Mouse (Mus musculus): ENCODE data around the gene Ap1g1.

Ap1g1 gene

DNA sequence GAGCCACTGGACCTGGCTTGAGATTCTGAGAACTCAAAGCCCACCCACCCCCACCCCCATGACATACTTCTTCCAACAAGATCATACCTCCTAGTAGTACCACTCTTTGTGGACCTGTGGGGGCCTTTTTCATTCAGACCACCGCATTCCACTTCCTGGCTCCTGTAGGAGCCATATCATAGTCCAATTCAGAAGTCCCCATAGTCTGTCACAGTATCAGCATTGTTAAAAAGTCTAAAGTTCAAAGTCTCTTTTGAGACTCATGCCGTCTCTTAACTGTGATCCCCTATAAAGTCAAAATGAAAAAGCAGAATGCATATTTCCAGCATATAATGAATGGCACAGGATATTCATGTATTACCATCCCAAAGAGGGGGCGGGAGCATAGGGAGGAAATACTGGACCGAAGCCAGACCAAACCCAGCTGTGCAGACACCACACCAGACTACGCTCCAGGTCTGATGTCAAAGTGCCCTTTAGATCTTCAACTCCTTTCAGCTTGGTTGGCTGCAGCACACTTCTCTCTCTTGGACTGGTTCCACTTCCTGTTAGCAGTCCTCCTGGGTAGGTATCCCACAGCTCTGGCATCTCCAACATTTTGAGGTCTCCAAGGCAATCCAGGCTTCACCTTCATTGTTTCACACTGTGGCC lies 101.8 kb downstream of the Ap1g1 start:
- H3K9me3 ChIP-seq (ENCODE audit: low read length): no peaks in the 10 kb centered on the region; the same call in 1 of the 2 replicates
- H3K36me3 ChIP-seq (ENCODE audit: insufficient read depth, low read length): peaks cover 6% of the 10 kb centered on the region; the same call in 1 of the 2 replicates
- no peak overlapping the region for H3K4me3 ChIP-seq (replicated peaks; ENCODE audit: low read length)
- 0 out of 2 replicates have a peak, but pooled peaks cover 4% of the 10 kb centered on the region for H3K27me3 ChIP-seq (ENCODE audit: insufficient read depth, low read length)
- TF ChIP-seq NANOG (IDR thresholded peaks at IDR 0.05; ENCODE audit: borderline replicate concordance, low read length) (no peak), CTCF (conservative IDR thresholded peaks at IDR 0.05; ENCODE audit: low read length) (no peak), POU5F1 (IDR thresholded peaks at IDR 0.05; ENCODE audit: borderline replicate concordance, low read length) (no peak)
- no peaks in the 10 kb centered on the region for H3K4me1 ChIP-seq (replicated peaks; ENCODE audit: low read depth, low read length)

GRCm38 (mm10) chr8:109885294-109885693 lies 106.9 kb downstream of the Ap1g1 start:
- H3K4me1 ChIP-seq (replicated peaks; ENCODE audit: low read depth, low read length): peaks cover 7% of the 10 kb centered on the region
- H3K36me3 ChIP-seq (ENCODE audit: insufficient read depth, low read length): peaks cover 4% of the 10 kb centered on the region; the same call in 1 of the 2 replicates
- TF ChIP-seq POU5F1 (IDR thresholded peaks at IDR 0.05; ENCODE audit: borderline replicate concordance, low read length): no peak
- TF ChIP-seq NANOG (IDR thresholded peaks at IDR 0.05; ENCODE audit: borderline replicate concordance, low read length): peak; percentile 60; the same call in 1 of the 2 replicates
- no peaks in the 10 kb centered on the region for H3K27me3 ChIP-seq (ENCODE audit: insufficient read depth, low read length)
- peaks cover 5% of the 10 kb centered on the region for H3K9me3 ChIP-seq (ENCODE audit: low read length)
- no peak overlapping the region for H3K4me3 ChIP-seq (replicated peaks; ENCODE audit: low read length)

- Histone ChIP-seq H3K9me3 (ENCODE audit: low read length) (peaks cover 5% of the 10 kb centered on the region), H3K4me3 (replicated peaks; ENCODE audit: low read length) (no peak overlapping the region), H3K36me3 (ENCODE audit: insufficient read depth, low read length) (no peaks in the 10 kb centered on the region), H3K27me3 (ENCODE audit: insufficient read depth, low read length) (no peaks in the 10 kb centered on the region), H3K4me1 (replicated peaks; ENCODE audit: low read depth, low read length) (peaks cover 25% of the 10 kb centered on the region)
- TF ChIP-seq POU5F1 (IDR thresholded peaks at IDR 0.05; ENCODE audit: borderline replicate concordance, low read length) (no peak), CTCF (conservative IDR thresholded peaks at IDR 0.05; ENCODE audit: low read length) (no peak)
Observed at GRCm38 (mm10) chr8:109889211-109889610, 110.9 kb downstream of the Ap1g1 start.

GRCm38 (mm10) chr8:109890794-109891585 lies 112.6 kb downstream of the Ap1g1 start:
- H3K27me3 ChIP-seq (ENCODE audit: insufficient read depth, low read length): no peaks in the 10 kb centered on the region
- H3K36me3 ChIP-seq (ENCODE audit: insufficient read depth, low read length): no peaks in the 10 kb centered on the region
- H3K4me3 ChIP-seq (replicated peaks; ENCODE audit: low read length): no peak overlapping the region
- peaks cover 23% of the 10 kb centered on the region for H3K4me1 ChIP-seq (replicated peaks; ENCODE audit: low read depth, low read length)
- no peak for TF ChIP-seq POU5F1 (IDR thresholded peaks at IDR 0.05; ENCODE audit: borderline replicate concordance, low read length)
- no peak for TF ChIP-seq CTCF (conservative IDR thresholded peaks at IDR 0.05; ENCODE audit: low read length)
- TF ChIP-seq NANOG (IDR thresholded peaks at IDR 0.05; ENCODE audit: borderline replicate concordance, low read length): peak; percentile 86
- H3K9me3 ChIP-seq (ENCODE audit: low read length): no peaks in the 10 kb centered on the region

GRCm38 (mm10) chr8:109894636-109895035 lies 116.3 kb downstream of the Ap1g1 start:
- no peaks in the 10 kb centered on the region for H3K36me3 ChIP-seq (ENCODE audit: insufficient read depth, low read length)
- no peaks in the 10 kb centered on the region for H3K27me3 ChIP-seq (ENCODE audit: insufficient read depth, low read length)
- peaks cover 23% of the 10 kb centered on the region for H3K4me1 ChIP-seq (replicated peaks; ENCODE audit: low read depth, low read length)
- peak overlapping the region; percentile 23; the same call in 1 of the 2 replicates for H3K4me3 ChIP-seq (replicated peaks; ENCODE audit: low read length)
- H3K9me3 ChIP-seq (ENCODE audit: low read length): no peaks in the 10 kb centered on the region
- TF ChIP-seq NANOG (IDR thresholded peaks at IDR 0.05; ENCODE audit: borderline replicate concordance, low read length) (no peak), POU5F1 (IDR thresholded peaks at IDR 0.05; ENCODE audit: borderline replicate concordance, low read length) (no peak), CTCF (conservative IDR thresholded peaks at IDR 0.05; ENCODE audit: low read length) (no peak)

DNA sequence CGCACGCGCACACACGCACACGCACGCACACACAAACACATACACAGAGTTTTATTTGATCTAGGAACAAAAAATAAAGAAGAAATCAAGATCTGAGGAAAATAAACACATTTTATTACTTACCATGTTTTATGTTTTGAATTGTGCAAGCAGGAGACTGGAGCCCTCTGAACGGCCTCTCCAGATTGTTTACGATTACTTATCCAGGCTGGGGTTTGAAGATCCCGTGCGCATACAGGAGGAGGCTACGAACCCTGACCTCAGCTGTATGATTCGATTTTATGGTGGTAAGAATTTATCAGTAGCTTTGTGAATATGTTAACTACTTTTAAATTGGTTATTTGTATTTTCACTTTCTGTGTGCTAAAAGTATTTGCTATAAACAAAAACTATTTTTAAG lies 117.0 kb downstream of the Ap1g1 start:
- peaks cover 19% of the 10 kb centered on the region for H3K4me1 ChIP-seq (replicated peaks; ENCODE audit: low read depth, low read length)
- TF ChIP-seq POU5F1 (IDR thresholded peaks at IDR 0.05; ENCODE audit: borderline replicate concordance, low read length) (no peak), NANOG (IDR thresholded peaks at IDR 0.05; ENCODE audit: borderline replicate concordance, low read length) (no peak), CTCF (conservative IDR thresholded peaks at IDR 0.05; ENCODE audit: low read length) (no peak)

GRCm38 (mm10) chr8:109902379-109902778 lies 124.0 kb downstream of the Ap1g1 start:
- Histone ChIP-seq H3K36me3 (ENCODE audit: insufficient read depth, low read length) (no peaks in the 10 kb centered on the region), H3K27me3 (ENCODE audit: insufficient read depth, low read length) (no peaks in the 10 kb centered on the region), H3K9me3 (ENCODE audit: low read length) (no peaks in the 10 kb centered on the region), H3K4me1 (replicated peaks; ENCODE audit: low read depth, low read length) (no peaks in the 10 kb centered on the region), H3K4me3 (replicated peaks; ENCODE audit: low read length) (no peak overlapping the region)
- TF ChIP-seq CTCF (conservative IDR thresholded peaks at IDR 0.05; ENCODE audit: low read length) (no peak), POU5F1 (IDR thresholded peaks at IDR 0.05; ENCODE audit: borderline replicate concordance, low read length) (no peak), NANOG (IDR thresholded peaks at IDR 0.05; ENCODE audit: borderline replicate concordance, low read length) (no peak)

More for the DNA sequence above, 117.0 kb downstream of the Ap1g1 start:
- Histone ChIP-seq H3K4me3 (replicated peaks; ENCODE audit: low read length) (no peak overlapping the region), H3K9me3 (ENCODE audit: low read length) (no peaks in the 10 kb centered on the region), H3K27me3 (ENCODE audit: insufficient read depth, low read length) (no peaks in the 10 kb centered on the region), H3K36me3 (ENCODE audit: insufficient read depth, low read length) (no peaks in the 10 kb centered on the region)

DNA sequence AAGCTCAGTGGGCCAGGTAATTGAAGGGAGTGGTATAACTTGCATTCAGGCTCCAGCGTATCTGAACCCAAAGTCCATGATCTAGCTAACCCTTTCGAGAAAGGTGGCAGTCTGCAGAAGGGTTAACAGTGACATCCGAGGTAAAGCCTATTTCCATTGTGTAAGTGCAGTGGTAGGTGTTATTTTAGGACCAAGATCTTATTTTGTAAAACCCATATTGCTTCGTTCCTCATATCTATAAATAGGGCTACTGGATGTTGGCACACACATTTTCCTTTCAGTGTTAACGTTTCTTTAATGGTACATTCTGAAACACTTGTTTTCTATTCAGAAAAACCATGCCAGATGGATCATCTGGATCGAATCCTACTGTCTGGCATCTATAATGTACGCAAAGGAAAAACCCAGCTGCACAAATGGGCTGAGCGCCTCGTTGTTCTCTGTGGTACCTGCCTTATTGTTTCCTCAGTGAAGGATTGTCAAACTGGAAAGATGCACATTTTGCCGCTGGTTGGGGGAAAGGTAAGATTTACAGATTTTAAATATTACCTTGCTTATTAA lies 125.6 kb downstream of the Ap1g1 start:
- H3K27me3 ChIP-seq (ENCODE audit: insufficient read depth, low read length): no peaks in the 10 kb centered on the region
- no peak for TF ChIP-seq NANOG (IDR thresholded peaks at IDR 0.05; ENCODE audit: borderline replicate concordance, low read length)
- TF ChIP-seq CTCF (conservative IDR thresholded peaks at IDR 0.05; ENCODE audit: low read length): no peak
- no peak for TF ChIP-seq POU5F1 (IDR thresholded peaks at IDR 0.05; ENCODE audit: borderline replicate concordance, low read length)

More for the DNA sequence above, 125.6 kb downstream of the Ap1g1 start:
- Histone ChIP-seq H3K4me1 (replicated peaks; ENCODE audit: low read depth, low read length) (no peaks in the 10 kb centered on the region), H3K9me3 (ENCODE audit: low read length) (no peaks in the 10 kb centered on the region), H3K36me3 (ENCODE audit: insufficient read depth, low read length) (no peaks in the 10 kb centered on the region), H3K4me3 (replicated peaks; ENCODE audit: low read length) (no peak overlapping the region)

All from E14TG2a.4 (cell line).